Mouse (Mus musculus) layer of hippocampus, postnatal 10 days (tissue): ENCODE measurements around the gene Selenoh. TPM values are rescaled to one million over a fixed set of nuclear protein-coding genes. Genes with fewer than 3 reads are reported as not detected.

Source experiments
- DNase-seq, 2 experiments: peaks; one replicate each; pipeline ENCODE4 v3.0.0; 2021; ENCODE audit warnings: low spot score in 2 of 2
- long read RNA-seq: library from polyadenylated mRNA; stranded (forward); transcript quantifications from one replicate; pipeline ENCODE4 v2.0.0, GENCODE M21; 2023
- total RNA-seq, 2 experiments: library from RNA; stranded (reverse); gene quantifications; 2 replicates each; pipeline ENCODE4 v1.2.3; 2021

The Selenoh gene
- total RNA-seq, result 10 to 100 TPM; 58.8 to 67.6 TPM
- long read RNA-seq, transcript Selenoh-203 (4 exons, 747 nt), result major isoform, 52 of 74 reads
- long read RNA-seq, transcript Selenoh-202 (4 exons, 654 nt), result minor isoform, 16 of 74 reads
- long read RNA-seq, partial matches to known transcripts, result 2 of 74 reads
- long read RNA-seq, other reads (novel, unspliced or antisense), result 2 of 74 reads

GRCm38 (mm10) chr2:84670569-84670933 lies at the start of gene Selenoh:
Selenoh (minus strand) TSS chr2:84670770.
- DNase-seq, result peak; percentile 82 to 88

GRCm38 (mm10) chr2:84717357-84717756 lies 46.8 kb upstream of the Selenoh start:
- DNase-seq, result no peak

- DNase-seq, result no peak
Measured at GRCm38 (mm10) chr2:84716423-84717355, 46.1 kb upstream of the Selenoh start.

GRCm38 (mm10) chr2:84715562-84716361 lies 45.2 kb upstream of the Selenoh start:
- peak; percentile 61 to 71 for DNase-seq

- peak; percentile 98 to 99 for DNase-seq
Measured at GRCm38 (mm10) chr2:84714811-84715561, 44.4 kb upstream of the Selenoh start, which contains the start of gene Zdhhc5. Zdhhc5 (minus strand) TSS chr2:84715180.

GRCm38 (mm10) chr2:84714422-84714810 lies 43.8 kb upstream of the Selenoh start:
- no peak for DNase-seq

GRCm38 (mm10) chr2:84711898-84712297 lies 41.3 kb upstream of the Selenoh start:
- DNase-seq, result no peak

- DNase-seq, result no peak
Measured at GRCm38 (mm10) chr2:84707523-84707922, 37.0 kb upstream of the Selenoh start.

- no peak for DNase-seq
Measured at GRCm38 (mm10) chr2:84705295-84705694, 34.7 kb upstream of the Selenoh start.

GRCm38 (mm10) chr2:84704329-84704728 lies 33.8 kb upstream of the Selenoh start:
- no peak for DNase-seq

- DNase-seq, result no peak
Measured at GRCm38 (mm10) chr2:84703497-84703896, 32.9 kb upstream of the Selenoh start.

- DNase-seq, result no peak
Measured at GRCm38 (mm10) chr2:84695007-84695695, 24.6 kb upstream of the Selenoh start.

GRCm38 (mm10) chr2:84690050-84690449 lies 19.5 kb upstream of the Selenoh start:
- peak in 1 of 2 experiments; percentile 23 for DNase-seq

GRCm38 (mm10) chr2:84688080-84688844 lies 17.7 kb upstream of the Selenoh start:
- DNase-seq, result no peak

- no peak for DNase-seq
Measured at GRCm38 (mm10) chr2:84682605-84683183, 12.1 kb upstream of the Selenoh start.

- no peak for DNase-seq
Measured at GRCm38 (mm10) chr2:84679016-84679415, 8.4 kb upstream of the Selenoh start, which contains the start of gene Tmx2. Tmx2 (minus strand) TSS chr2:84679140.

- DNase-seq, result peak; percentile 84 to 87
Measured at GRCm38 (mm10) chr2:84677968-84678880, 7.7 kb upstream of the Selenoh start, which contains the start of the genes Gm28635 and Med19. Gm28635 (minus strand) TSS chr2:84678041. Med19 (plus strand) TSS chr2:84678402.
